Mouse (Mus musculus) left cerebral cortex, postnatal 10 days (tissue): ENCODE measurements around the gene Trpm3. TPM values are rescaled to one million over a fixed set of nuclear protein-coding genes. Genes with fewer than 3 reads are reported as not detected.

Experiments used
- DNase-seq, 2 experiments: peaks; one replicate each; pipeline ENCODE4 v3.0.0; 2021 to 2022; ENCODE audit warnings: low spot score in 2 of 2, mixed read lengths in 1 of 2; ENCODE audit errors: extremely low spot score in 1 of 2
- intact Hi-C: fragments of 180-260 bp; cut with DNase I; formaldehyde crosslinking; loops from one replicate; pipeline ENCODE4 v1.15.1; 2025
- total RNA-seq, 2 experiments: library from RNA; stranded (reverse); gene quantifications; 2 replicates each; pipeline ENCODE4 v1.2.3; 2021

Gene Trpm3
- total RNA-seq, 2 experiments from 2014 or later: 63.0 to 67.9 TPM

DNA sequence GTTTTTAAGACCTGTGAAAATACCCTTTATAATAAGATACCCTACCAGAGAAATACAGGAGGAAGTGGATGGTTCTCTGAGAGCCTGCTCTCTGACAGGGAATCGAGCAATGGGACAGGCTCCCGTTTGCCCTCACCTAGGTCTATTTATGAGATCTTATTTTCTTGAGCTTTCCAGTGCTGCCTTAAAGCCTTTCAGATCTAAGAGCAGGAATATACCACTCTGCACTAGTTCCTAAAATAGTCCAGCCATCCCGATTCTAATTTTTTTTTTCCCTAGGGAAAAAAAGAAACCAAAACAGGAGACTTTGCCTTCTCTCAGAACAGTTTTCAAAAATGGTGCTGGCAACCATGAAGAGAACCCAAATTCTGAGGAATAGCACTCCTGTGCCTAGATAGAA lies 786.4 kb downstream of the Trpm3 start:
- DNase-seq: no peak
- intact Hi-C loops: no loop called here

DNA sequence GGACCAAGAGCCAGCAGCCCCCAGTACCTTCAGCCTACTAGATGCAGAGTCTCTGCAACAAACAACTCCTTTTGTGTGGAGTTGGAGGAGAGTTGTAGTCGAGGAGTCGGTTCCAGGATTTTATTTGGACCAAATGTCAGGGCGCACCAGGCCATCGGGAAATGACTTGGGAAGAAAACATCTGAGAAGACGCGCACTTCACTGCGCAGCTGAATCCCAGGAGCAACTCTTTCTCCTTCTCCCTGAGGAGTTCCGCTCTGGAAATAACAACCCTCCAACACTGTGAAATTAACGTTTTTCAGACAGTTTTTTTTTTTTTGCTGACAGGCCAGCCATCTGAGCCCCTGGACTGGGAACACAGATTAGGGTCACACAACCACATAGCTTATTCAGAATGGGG lies 787.9 kb downstream of the Trpm3 start:
- no peak for DNase-seq
- intact Hi-C loops: no loop called here

DNA sequence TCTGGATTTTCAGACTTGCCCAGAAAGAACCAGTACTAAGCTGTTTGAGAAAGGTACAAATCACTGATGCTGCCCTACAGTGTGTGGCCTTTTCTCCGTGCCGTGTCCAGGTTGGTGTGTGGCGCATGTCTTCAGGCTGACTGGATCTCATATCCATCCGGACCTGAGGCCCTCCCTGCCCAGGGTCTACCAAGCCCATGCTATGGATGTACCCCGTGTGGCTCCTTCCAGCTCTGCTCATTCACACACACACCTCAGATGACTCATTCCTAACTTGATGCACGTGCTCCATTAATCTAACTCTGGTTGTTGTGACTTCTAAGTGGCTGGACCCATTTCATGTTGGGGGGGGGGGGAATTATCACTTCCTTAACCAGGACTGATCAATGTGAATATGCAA lies 789.5 kb downstream of the Trpm3 start:
- intact Hi-C loops: no loop called here
- DNase-seq: no peak

DNA sequence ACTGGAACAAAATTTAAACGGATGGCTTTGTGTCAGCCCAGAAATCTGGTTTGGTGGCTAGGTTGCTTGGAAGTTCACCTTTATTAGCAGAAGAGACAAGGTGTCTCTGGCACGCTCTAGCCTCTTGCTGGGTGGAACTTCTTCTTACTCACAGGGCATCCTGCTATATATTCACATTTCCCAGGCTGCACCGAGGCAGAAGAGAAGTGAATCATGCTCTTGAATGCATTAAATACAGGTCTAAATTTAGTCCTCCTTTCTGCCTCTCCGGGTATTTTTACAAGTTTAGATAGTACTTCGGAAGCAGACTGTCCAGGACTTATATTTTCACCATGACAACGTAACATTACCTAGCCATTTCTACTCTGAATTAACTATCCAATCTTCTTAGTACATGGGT lies 790.9 kb downstream of the Trpm3 start:
- intact Hi-C loops: loop anchor here (5.0 kb wide), 1 partner anchor 213 kb away; the partner anchor contains the start of gene Klf9
- peak in 1 of 2 experiments; percentile 60 for DNase-seq

DNA sequence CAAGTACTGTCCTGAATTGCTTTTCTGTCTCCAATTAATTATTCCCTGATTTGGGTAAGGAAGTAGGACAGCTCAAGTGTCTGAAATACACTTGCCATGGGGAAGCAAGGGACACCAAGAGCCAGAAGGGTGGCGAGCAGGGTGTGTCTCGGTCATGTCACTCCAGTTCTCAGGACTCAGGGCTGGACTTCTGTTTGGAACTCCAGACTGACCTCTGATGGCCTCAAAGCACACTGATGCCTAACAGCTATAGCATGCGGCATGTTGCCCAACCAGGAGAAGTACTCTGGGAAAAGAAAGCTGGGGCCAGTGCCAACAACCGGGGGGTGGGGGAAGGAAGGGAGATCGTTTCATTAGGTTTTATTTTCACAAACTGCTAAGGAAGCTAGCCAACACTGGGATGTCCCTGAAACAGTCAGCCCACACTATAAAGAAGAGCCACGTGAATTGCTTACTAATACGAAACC lies 791.6 kb downstream of the Trpm3 start:
- DNase-seq: peak; percentile 44 to 72
- intact Hi-C loops: loop anchor here (5.0 kb wide), 1 partner anchor 212 kb away; the partner anchor contains the start of gene Klf9

DNA sequence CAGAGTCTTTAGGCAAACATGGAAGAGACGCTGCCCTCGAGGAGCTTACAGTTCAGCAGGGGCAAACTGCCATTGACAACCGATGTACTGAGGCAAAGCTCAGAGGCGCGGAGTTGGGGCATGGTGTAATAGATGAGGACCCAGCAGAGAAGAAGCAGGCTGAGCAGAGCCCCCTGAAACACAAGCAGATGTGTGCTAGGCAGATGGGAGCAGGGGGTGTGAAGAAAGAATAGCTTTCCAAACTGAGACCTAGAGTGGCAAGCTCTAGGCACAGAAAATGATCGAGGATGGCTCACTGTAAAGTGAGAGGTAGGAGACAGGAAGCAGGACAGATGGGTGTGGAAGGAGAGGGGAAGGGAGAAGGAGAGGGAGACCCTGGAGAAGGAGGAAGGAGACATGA lies 792.2 kb downstream of the Trpm3 start:
- intact Hi-C loops: loop anchor here (5.0 kb wide), 1 partner anchor 211 kb away; the partner anchor contains the start of gene Klf9
- DNase-seq: peak in 1 of 2 experiments; percentile 47

DNA sequence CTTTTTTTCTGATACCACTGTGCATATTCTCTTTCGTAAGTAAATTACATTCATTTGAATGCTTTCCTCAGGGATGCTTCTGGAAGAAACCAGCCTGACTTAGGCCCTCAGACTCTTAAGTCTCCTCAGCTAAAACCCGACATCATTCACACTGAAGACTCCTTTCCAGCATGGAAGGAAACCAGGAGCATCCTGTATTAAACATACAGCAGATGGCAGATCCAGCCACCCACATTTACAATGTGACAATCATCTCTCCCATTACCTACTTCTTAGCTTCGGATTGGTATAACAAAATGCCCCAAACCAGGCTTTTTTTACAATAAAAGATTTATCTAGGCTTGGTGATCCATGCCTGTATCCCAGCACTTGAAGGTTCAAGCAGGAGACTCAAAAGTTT lies 796.2 kb downstream of the Trpm3 start:
- intact Hi-C loops: no loop called here
- no peak for DNase-seq

DNA sequence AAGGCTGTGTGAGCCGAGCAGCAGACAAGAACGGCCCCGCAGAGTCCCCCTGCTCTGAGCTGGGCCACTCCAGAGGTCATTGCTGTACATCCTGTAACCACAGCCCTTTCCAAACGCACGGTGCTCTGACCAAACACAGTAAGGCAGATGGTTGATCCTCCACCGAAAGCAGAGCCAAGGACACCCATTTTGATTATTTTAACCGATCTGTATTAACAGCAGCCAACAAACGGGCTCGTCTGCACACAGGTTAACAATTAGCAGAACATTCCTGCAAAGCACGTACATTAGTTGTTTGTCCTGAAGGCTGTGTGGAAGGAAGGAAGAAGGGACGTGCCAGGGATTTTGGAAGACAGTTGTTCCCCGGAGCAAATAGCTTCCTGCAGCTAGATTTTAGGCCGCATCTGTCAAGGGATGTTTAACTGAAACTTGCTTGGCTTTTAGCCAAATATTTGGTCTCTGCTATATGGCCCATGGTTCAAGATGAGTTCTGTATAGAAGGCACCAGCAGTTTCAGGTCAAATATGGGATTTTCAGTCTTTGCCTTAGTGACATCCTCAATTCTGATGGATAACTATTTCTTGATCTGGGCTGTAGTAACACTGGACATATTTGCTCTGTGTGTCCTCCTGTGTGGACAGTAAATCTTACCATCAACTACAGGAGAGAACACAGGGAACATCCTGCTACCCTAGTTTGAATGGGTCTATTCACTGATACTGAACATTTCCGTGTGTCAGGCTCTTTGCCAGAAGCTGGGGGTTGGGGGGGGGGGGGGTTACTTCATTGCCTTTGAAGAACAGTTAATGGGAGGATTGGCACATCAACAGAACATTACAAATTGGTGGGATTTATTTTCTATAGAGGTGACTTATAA lies 800.2 kb downstream of the Trpm3 start:
- intact Hi-C loops: no loop called here
- no peak for DNase-seq

DNA sequence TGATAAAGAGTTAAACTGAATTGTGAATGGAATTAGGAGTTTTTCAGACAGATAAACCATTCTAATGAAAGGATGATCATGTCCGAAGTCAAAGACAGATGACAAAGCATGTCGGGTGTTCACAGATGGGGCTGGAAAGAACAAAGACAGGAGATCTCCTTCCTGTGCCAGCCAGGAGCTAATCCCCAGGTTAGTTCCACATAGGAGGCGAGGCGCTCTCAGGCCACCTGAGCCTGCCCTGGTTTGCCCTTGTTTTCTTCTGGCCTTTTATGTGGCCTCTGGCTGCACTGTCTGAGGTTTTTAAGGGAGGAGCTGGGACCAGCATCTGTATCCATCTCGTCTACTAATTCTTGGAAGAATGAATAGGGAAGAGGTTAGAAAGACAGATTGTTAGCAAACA lies 801.0 kb downstream of the Trpm3 start:
- intact Hi-C loops: no loop called here
- no peak for DNase-seq

DNA sequence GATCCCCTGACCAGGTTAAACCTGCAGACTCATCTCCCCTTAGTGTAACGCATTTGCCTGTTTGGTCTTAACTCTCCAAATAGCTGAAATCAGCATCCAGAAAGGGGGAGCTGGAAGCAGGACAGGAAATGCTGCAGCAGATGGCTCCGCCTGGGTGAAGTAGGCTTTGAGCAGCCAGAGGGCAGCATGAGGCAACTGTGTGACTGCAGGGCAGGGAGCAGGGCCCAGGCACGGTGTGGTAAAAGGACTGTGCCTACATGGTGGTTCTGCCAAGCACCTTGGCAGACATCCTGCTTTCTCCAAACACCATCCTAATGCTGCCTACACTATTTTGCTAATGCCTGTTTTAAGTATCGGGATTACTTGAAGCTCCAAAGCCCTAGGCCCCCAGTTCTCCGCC lies 801.6 kb downstream of the Trpm3 start:
- peak; percentile 77 to 83 for DNase-seq
- intact Hi-C loops: no loop called here

DNA sequence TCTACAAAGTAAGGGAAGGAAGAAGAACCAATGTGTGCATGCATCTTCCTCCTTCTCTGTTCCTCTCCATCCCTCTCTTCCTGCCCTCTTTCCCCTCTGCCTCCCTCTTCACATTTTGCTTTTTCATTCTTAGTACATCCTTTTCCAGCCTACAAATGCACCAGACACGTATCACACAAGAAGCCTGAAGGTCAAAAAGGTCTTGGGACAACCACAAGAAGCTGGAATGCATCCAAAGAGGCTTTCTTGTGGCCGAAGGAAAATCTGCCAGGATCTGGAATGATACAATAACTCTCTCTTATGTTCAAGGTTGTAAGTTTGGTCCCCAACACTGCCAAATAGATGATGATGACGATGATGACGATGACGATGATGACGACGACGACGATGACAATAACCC lies 802.1 kb downstream of the Trpm3 start:
- intact Hi-C loops: no loop called here
- DNase-seq: no peak

DNA sequence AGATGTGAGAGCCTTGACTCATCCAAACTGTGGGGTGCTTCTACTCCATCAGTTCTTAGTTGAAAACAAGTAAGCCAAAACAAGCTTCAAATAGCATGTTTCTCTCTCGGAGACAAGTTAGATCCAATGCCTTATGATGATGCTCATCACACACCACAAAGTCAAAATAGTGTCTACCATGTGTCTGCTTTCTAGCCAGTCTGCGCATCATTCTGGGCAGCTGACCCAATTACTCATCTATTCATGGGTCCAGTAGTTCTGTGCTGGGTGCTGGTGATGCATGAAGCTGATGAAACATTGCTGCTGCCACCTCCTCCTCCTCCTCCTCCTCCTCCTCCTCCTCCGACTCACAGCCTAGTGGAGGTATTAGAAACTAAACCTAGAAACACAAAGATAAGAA lies 813.6 kb downstream of the Trpm3 start:
- no peak for DNase-seq
- intact Hi-C loops: no loop called here

DNA sequence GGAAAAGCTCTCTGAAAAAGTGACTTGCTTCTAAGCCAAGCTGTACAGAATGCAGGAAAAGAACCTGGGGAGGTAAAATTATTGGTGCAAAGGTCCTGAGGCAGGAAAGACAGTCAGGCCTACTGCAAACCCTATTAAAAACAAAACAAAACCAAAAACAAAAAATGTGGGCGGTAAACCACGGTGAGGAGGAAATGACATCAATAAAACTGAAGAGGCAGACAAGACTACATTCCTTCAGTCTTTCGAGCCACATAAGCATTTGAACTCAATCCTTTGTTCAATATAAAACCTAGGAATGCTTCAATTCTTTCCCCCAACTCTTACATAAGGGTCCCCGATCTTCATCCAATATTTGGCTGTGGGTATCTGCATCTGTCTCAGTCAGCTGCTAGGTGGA lies 814.3 kb downstream of the Trpm3 start:
- DNase-seq: no peak
- intact Hi-C loops: no loop called here

DNA sequence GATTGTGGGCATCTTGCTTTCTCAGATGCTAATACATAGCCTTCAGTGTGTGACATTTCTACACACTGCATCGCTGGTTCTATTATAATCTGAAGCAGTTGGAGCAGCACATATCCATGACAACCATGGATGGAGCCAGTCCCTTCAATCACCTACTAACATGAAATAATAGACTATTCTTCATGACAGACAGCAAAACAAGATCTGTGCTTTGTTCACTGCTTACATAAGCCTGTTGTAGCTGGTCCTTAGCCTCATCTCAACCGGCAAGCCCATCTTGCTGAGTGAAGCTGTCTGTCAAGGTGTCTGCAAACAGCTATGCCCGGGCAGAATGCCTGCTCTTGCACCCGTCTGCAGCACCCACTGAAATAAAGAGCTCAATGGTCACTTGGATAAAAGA lies 819.6 kb downstream of the Trpm3 start:
- intact Hi-C loops: no loop called here
- DNase-seq: no peak

DNA sequence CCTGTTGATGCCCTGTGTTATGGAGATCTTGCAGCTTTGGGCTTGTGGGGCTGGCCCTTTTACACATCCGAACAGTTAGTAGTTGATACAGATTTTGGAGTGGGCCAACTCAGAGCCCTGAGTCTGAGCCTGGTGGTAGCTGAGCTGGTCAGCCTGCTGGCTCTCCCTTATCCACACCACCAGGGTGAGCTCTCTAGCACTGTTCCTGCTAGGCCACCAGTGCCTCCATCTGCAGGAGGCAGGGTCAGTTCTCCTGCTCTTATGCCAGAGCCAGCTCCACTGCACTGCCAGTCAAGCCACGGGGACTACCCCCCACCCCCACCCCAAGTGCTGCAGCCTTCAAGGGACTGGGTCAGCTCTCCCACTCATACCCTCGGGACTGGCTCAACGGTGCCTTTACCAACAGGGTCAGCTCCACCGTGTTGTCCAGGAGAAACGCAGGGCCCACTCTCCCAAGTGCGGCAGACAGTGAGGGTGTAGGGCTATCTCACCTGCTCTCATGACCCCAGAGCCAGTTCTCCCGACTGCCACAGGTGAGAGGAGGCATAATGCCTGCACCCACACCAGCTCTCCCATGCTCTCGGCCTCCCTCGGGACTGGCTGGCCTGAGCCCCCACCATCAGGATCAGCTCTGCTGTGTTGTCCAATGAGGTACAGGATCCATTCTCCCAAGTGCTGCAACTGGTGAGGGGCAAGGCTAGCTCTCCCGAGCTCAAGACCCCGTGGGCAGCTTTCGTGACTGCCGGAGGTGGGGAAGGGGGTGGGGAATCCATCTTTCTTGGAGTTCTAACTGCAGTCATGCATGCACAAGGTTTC lies 821.8 kb downstream of the Trpm3 start:
- no peak for DNase-seq
- intact Hi-C loops: no loop called here

DNA sequence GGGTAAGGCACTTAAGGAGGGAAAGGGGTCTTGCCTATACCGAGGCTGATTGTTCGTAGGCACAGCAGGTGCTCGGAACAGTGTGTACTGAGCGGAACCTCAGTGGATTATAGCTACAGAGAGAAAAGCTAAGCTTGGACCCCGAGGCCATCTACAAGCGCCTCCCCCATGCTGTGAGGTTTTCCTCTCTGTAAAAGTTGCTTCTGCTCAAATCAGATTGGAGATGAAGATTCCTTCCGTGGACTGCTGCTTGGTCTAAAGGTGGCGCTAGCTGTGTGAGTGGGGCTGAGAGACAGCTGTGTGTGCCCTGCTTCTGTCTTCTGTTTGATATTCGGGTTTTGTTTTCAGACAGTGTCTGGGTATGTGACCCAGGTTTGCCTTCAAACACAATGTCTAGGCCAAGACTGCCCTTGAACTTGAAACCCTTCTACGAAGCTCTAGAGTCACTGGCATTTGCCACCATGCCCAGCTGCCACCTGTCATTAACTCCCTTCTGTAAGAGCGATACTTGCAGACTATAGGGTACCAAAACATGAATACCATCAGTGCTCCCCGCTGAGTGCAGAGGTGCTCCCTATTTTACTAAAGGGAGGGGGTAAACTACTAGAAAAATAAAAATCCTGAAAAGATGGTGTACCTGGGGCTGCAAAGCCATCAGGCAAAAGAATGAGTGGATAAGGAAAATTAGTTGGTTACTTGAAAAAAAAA lies 823.3 kb downstream of the Trpm3 start:
- peak in 1 of 2 experiments; percentile 61 for DNase-seq
- intact Hi-C loops: no loop called here

DNA sequence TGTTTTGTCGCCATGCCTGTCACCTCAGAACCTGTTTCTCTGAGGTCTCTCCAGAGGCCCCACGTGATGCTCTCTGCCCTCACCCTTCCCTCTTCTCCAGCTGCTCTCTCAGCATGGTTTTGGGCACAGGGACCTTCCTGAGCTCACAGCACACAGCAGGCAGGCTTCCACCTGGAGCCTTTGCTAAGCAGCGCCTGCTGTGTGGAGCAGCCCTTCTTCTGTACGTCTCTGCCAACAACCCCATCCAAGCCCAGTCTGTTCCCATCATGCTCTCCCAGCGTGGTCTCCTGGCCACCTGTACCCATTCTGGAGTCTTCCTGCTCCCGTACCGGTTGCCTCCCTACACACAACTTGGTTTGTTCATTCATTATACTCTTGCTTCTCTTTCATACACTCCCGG lies 823.9 kb downstream of the Trpm3 start:
- intact Hi-C loops: no loop called here
- no peak for DNase-seq

DNA sequence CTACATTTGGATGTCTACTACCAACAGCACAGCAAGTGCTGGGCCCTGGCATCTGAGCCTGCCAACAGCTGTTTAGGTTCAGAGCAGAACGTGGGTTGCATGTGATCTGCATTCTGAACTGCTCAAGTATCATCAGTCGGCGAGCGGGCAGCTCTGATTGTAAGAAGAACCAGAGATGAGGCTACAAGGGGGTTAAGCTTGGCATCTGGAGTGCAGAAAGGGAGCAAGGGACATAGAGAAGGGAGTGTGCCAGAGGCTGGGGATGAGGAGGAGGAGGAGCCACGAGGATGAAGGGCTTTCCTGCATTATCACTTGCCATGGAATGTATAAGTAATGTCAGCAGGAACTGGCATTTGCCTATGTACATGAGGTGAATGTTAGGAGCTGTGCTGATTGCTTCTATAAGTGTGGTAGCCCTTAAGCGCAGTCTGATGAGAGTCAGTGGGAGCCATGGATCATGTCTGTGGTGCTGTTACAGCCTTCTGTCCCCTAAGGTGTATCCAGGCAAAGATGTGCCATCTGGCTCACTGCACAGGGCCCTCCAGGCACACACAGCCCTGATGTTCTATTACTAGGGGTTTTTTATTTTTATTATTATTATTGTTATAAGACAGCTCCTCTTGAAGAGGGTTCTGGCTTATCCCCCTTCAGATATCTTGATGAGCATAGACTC lies 825.0 kb downstream of the Trpm3 start:
- intact Hi-C loops: no loop called here
- no peak for DNase-seq

DNA sequence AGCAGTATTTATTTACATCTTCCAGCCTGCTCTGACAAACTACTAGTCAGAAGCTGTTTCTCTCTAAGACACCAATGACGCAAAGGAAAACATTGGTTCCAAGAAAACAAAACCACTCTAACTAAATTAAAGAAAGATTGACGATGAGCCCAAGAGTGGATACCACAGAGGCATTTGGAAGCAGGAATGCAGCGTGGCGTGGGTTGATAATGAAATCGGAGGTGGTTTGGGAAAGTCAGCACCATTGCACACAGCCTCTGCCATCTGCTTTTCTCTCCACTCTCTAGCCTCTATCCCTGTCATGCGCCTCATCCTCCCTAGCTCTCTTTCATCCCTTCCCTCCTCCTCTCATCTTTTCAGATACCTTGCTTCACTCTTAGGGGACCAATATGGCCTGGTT lies 826.6 kb downstream of the Trpm3 start:
- DNase-seq: no peak
- intact Hi-C loops: no loop called here
